Mouse (Mus musculus) heart, postnatal 10 days (tissue): ENCODE data around the gene Parp16. TPM values are rescaled to one million over a fixed set of nuclear protein-coding genes. Genes with fewer than 3 reads are reported as not detected.
"Not testable (repeated sequence)": the region's sequence is repeated elsewhere in the genome, so short reads cannot be mapped to it uniquely, and the experiment has no call there.

ENCODE experiments used
- DNase-seq, 2 experiments: peaks; one replicate each; pipeline ENCODE4 v3.0.0; 2021
- intact Hi-C: fragments of 180-260 bp; cut with DNase I; formaldehyde crosslinking; loops from one replicate; pipeline ENCODE4 v1.15.1; 2025
- total RNA-seq, 2 experiments: library from RNA; stranded (reverse); gene quantifications; 2 replicates each; pipeline ENCODE4 v1.2.3; 2021

Gene Parp16
- total RNA-seq, 2 experiments from 2014 or later, result 5.1 to 5.9 TPM

GRCm38 (mm10) chr9:65205049-65205815 lies 10.1 kb downstream of the Parp16 start:
- DNase-seq, result no peak
- intact Hi-C loops, result no loop called here

DNA sequence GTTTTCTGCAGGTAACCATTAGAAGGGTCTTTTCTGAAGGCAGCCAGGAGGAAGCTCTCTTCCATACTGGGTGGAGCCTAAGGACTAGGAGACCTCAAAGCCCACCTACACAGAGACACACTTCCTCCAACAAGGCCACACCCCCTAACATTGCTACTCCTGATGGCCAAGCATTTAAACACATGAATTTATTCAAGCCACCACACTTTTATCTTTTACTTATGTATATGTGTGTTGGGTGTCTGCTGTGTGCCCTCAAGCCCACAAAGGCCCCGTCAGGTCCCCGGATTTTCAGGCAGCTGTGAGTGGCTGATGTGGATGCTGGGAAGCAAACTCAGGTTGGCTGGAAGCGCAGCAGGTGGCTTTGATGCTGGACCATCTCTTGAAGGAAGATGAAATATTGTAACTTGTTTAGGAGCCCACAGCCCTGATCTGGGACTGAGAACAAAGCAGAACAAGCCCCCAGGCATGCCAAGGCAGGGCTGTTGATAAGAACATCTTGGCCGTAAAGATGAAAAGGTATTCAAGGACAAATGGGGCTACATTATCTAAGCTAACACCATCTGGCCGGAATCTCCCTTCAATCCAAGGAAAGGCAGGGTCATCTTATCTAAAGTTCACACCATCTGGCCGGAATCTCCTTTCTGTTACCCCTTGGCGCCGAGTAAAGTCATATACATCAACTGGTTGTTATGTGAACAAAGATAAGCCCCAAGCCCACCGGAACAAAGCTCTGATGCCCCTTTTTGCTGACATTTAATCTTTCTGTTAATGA lies 12.1 kb downstream of the Parp16 start:
- intact Hi-C loops, DNase-seq: not testable (repeated sequence)

- intact Hi-C loops, result no loop called here
- DNase-seq, result no peak
These were observed 13.4 kb downstream of the Parp16 start for GRCm38 (mm10) chr9:65208293-65209179.

GRCm38 (mm10) chr9:65211598-65211997 lies 16.4 kb downstream of the Parp16 start:
- intact Hi-C loops, result no loop called here
- no peak for DNase-seq

- intact Hi-C loops, result no loop called here
- no peak for DNase-seq
These were observed 19.2 kb downstream of the Parp16 start for GRCm38 (mm10) chr9:65214425-65214777.

DNA sequence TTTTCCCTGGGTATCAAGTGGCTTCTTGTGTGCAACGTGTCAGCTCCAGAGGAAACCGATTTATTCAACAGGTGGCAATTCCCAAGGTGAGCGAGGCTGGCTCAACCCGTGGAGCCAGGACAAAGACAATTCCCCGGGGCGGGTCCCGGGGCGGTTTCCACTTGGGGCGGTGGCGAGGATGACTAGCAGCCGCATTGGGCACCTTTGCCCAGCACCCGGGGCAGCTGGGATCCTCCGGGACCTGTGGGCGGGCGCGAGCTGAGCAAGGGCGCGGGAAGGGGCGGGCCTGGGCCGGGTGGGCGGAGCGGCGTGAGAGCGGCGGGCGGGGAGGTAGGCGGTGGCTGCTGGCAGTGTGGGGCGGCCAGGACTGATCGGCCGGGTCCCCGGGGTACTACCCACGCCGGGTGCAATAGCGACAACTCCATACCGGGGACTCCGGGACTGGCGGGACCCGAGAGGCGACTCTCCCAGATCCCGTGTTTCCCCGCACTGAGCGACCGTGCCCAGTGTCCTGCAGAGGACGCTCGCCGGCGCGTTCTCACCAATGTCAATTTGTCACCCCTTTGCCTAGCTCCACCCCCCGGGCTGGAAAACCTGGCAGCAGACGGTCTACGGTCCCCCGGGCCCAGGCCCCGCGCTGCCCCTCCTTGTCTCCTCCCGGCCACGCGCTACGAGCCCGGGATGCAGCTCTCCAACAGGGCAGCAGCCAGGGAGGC lies 19.8 kb downstream of the Parp16 start:
- peak; percentile 93 to 94 for DNase-seq
- intact Hi-C loops, result no loop called here

DNA sequence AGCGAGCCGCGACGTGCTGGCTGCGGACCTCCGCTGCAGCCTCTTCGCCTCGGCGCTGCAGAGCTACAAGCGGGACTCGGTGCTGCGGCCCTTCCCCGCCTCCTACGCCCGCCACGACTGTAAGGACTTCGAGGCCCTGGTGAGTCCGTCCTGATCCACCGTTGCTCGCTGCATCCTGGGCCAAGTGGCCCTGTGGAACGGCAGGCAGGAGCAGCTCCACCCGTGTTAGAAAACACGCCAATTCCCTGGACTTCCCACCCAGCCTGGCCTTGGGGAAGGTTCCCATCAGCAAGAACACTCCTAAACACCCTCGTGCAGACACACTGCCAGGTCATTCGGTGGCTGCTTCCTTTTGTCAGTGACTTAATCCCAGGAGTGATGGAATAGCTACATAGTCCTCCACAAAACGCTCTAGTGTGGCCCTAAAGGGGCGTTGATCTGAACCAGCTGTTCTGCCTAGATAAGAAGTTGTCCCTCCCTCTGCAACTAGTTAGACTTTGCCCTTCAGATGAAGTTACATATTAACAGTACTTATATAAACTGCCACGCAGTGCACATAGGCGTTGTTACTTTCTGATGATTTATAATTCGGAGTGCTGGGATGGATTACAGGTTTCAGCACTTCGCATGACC lies 20.5 kb downstream of the Parp16 start:
- intact Hi-C loops, result no loop called here
- DNase-seq, result no peak

- no peak for DNase-seq
- intact Hi-C loops, result no loop called here
These were observed 21.8 kb downstream of the Parp16 start for GRCm38 (mm10) chr9:65216972-65217371.

GRCm38 (mm10) chr9:65217661-65218060 lies 22.5 kb downstream of the Parp16 start:
- DNase-seq, result no peak
- intact Hi-C loops, result no loop called here

- DNase-seq, result no peak
- intact Hi-C loops, result no loop called here
These were observed 23.8 kb downstream of the Parp16 start for GRCm38 (mm10) chr9:65218916-65219315.

GRCm38 (mm10) chr9:65220398-65220797 lies 25.2 kb downstream of the Parp16 start:
- intact Hi-C loops, DNase-seq: not testable (repeated sequence)

GRCm38 (mm10) chr9:65223927-65224326 lies 28.8 kb downstream of the Parp16 start:
- no peak for DNase-seq
- intact Hi-C loops, result no loop called here

DNA sequence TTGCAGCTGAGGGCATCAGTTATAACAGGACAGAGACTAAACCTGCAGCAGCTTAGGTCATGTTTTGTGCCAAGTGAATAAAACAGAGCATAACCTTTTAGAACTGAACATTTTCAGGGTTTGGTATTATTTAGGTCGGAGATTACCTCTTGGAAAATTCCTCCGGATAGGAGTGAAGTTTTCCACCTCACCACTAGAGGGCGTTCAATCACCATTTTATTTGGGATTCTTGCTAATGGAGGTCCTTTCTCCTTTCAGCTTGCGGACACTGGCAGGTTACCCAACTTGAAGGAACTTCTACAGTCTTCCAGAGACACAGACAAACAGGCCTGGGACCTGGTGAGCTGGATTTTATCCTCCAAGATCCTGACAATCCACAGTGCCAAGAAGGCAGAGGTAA lies 30.6 kb downstream of the Parp16 start:
- peak; percentile 46 to 73 for DNase-seq
- intact Hi-C loops, result loop anchor here (2.0 to 5.0 kb wide), 2 partner anchors 57 to 207 kb away; no protein-coding TSS in a partner anchor

DNA sequence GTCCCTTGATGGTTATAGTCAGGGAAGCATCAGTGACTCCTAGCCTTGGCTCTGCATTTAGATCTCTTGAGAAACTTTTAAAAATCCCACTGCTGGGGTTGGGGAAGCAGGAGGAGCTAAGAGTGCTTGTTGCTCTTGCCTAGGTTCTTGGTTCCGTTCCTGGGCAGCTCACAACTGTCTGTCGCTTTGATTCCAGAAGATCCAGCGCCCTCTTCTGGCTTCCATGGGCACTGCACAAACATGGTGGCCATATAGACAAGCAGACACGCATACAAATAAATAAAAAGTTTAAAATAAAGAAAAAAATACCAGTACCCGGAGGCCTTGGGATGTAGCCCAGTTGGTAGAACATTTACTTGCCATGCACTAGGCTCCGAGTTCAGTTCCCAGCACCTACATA lies 35.1 kb downstream of the Parp16 start:
- no peak for DNase-seq
- intact Hi-C loops, result no loop called here

DNA sequence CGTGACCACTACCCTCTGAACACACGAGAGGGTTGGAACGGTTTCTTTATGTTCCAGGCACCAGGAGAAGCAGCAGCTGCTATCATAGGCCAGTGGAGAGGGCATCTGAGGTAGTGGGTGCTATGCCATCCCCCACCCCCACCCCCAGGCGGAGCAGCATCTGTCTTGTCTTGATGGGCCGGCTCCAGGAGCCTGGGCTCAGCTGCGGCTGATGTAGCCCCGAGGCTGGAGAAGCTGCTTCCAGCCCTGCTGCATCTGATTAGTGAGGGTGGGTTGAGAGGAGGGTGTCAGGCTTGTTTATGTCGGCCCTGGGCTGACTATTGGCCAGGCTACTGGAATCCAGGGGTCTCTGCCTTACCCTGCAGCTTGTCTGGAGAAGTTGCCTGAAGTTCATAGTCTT lies 36.1 kb downstream of the Parp16 start:
- intact Hi-C loops, result no loop called here

GRCm38 (mm10) chr9:65233243-65233985 lies 38.3 kb downstream of the Parp16 start:
- no peak for DNase-seq
- intact Hi-C loops, result no loop called here

More for the DNA sequence above, 36.1 kb downstream of the Parp16 start:
- DNase-seq, result no peak

DNA sequence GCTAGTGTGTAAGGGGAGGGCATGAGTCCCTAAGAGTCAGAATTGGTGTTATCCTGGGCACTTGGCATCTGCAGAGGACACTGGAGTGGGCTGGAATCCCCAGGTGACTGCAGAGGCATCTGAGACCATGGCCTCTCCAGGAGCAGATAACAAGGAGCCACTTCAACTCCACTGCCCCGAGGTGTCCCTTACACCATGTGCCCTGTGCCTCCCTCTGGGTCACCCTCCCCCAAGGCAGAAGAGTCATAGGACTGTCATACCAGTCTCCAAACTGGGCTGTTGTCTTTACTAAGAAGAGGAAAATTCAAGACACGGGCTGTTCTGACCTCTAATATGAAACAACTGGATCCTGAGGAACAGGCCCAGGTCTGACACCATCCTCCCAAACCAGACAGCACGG lies 39.6 kb downstream of the Parp16 start:
- intact Hi-C loops, result no loop called here
- no peak for DNase-seq

DNA sequence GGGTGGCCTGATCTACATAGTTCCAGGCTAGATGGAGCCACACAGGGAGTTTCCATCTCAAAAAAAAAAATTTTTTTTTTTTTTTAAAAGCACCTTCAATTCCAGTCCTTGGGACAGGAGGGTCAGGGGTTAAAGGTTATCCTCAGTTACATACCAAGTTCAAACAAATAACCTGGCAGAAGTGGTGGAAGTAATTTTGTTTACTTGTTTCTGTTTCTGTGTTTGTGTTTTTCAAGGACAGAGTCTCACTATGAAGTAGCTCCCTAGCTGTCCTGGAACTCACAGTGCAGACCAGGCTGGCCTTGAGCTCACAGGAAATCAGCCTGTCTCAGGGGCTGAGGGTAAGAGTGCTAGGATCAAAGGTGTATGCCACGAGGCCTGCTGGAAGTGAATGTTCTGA lies 40.4 kb downstream of the Parp16 start:
- intact Hi-C loops, result no loop called here
- no peak for DNase-seq

DNA sequence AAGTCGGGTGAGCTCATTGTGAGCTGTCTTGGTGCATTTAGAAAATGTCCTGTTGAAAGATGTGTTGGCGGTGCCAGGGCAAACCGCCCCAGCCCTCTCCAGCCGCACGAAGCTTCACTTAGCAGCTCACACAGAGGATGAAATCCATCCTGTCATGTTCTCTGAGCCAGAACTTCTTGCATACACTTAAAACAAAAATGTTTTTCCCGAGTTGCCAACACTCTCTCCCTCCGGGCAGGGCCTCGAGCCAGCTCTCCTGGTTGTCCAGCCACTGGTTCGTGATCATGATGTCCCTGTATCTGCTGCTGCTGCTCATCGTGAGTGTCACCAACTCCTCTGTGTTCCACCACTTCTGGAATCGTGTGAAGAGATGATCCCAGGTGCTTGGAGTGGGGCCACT lies 42.5 kb downstream of the Parp16 start:
- intact Hi-C loops, result no loop called here
- no peak for DNase-seq
